Mouse (Mus musculus) embryonic facial prominence, embryonic 13.5 days (tissue): ENCODE data around the gene Nsmf. TPM values are rescaled to one million over a fixed set of nuclear protein-coding genes. Genes with fewer than 3 reads are reported as not detected.

ENCODE experiments used
- ATAC-seq: fragments of 200-750 bp; cut with Nextera tagmentation; 2 replicates; pipeline ENCODE4 v1.8.0; 2017; ENCODE audit warnings: low read depth; ENCODE audit not compliant: insufficient number of reproducible peaks, insufficient read depth, low FRiP score, low TSS enrichment
- H3K27ac ChIP-seq: fragments of 300-500 bp; sonication (generic); 2 replicates; pipeline ENCODE4 v1.5.1; 2015; ENCODE audit warnings: moderate library complexity, mild to moderate bottlenecking, inconsistent platforms
- H3K27me3 ChIP-seq: fragments of 300-500 bp; sonication (generic); 2 replicates; pipeline ENCODE4 v1.6.1; 2015; ENCODE audit warnings: mild to moderate bottlenecking, inconsistent platforms
- H3K36me3 ChIP-seq: fragments of 300-500 bp; sonication (generic); 2 replicates; pipeline ENCODE4 v1.6.1; 2015; ENCODE audit warnings: mild to moderate bottlenecking, inconsistent platforms
- H3K4me1 ChIP-seq: fragments of 300-500 bp; sonication (generic); 2 replicates; pipeline ENCODE4 v1.6.1; 2015; ENCODE audit warnings: inconsistent platforms
- H3K4me2 ChIP-seq: fragments of 300-500 bp; sonication (generic); 2 replicates; pipeline ENCODE4 v1.6.1; 2015; ENCODE audit warnings: moderate library complexity, mild to moderate bottlenecking, inconsistent platforms
- H3K4me3 ChIP-seq: fragments of 300-500 bp; sonication (generic); 2 replicates; pipeline ENCODE4 v1.5.1; 2015; ENCODE audit warnings: mild to moderate bottlenecking, inconsistent platforms
- H3K9ac ChIP-seq: fragments of 300-500 bp; sonication (generic); 2 replicates; pipeline ENCODE4 v1.6.1; 2015; ENCODE audit warnings: mild to moderate bottlenecking, inconsistent platforms
- H3K9me3 ChIP-seq: fragments of 300-500 bp; sonication (generic); 2 replicates; pipeline ENCODE4 v1.6.1; 2016; ENCODE audit warnings: inconsistent platforms
- WGBS: fragments of 180-500 bp; shearing (Covaris S2); methylation state at CpG from one replicate; pipeline ENCODE4 v1.1.7; 2015; ENCODE audit warnings: mixed read lengths; 5-methylcytosine and 5-hydroxymethylcytosine counted together
- polyA plus RNA-seq: library from polyadenylated mRNA; unstranded; fragments of >200 nt; fragmentation: Nextera tagmentation; extraction: Ambion mirVana; gene quantifications from 2 replicates; pipeline ENCODE4 v1.2.1, GENCODE M21; 2015

Gene Nsmf
- polyA plus RNA-seq: 82.5 and 87.4 TPM in 2 replicates

DNA sequence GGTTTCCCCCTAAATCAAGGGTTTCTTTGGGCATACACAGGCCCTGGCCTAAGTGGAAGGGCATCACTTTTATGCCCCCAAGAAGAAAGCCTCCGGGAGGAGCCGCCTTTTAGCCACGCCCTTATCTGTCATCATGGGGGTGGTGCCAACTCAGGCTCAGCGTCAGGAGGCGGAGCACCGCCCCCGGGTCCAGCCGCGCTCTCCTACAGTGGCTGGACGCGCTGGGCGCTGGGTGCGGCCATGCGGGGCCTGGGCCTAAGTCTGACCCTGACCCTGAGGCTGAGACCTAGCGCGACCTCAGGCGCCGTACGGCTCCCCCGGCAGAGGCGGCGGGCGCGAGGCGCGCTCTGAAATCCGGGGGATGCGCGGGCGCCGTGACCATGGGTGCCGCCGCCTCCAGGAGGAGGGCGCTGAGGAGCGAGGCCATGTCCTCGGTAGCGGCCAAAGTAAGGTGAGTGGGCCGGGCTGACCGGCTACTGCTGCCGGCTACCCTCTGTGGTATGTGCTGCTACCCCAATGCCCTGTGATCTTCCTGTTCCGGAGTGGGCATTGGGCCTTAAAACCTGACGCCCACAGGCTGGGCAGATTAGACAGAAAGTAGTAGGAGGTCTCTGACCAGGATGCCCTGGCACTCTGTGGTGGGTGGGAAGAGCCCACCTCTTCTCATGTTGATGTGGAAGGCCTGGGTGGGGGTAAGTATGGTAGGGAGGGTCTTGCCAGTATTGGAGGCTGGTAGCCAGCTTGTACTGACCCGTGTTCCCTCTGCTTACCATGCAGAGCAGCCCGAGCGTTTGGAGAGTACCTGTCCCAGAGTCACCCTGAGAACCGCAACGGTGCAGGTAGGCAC, at the start of gene Nsmf:
Gene Nsmf, plus strand, starts transcription at position 135 of the 847 bp plus-strand sequence.
- peaks cover 16% of the 10 kb centered on the region for H3K4me1 ChIP-seq
- no peaks in the 10 kb centered on the region for H3K27me3 ChIP-seq
- H3K9ac ChIP-seq: peak within 1 kb of the TSS; percentile 92
- no peak within 1 kb of the TSS for H3K27ac ChIP-seq
- peak within 1 kb of the TSS; percentile 87 for H3K4me3 ChIP-seq
- H3K9me3 ChIP-seq: no peaks in the 10 kb centered on the region
- peaks cover 39% of the 10 kb centered on the region for H3K36me3 ChIP-seq
- ATAC-seq: peak; percentile 70
- H3K4me2 ChIP-seq: peak within 1 kb of the TSS; percentile 91
- WGBS: 3% methylated on average over 47 of the region's 47 CpGs

DNA sequence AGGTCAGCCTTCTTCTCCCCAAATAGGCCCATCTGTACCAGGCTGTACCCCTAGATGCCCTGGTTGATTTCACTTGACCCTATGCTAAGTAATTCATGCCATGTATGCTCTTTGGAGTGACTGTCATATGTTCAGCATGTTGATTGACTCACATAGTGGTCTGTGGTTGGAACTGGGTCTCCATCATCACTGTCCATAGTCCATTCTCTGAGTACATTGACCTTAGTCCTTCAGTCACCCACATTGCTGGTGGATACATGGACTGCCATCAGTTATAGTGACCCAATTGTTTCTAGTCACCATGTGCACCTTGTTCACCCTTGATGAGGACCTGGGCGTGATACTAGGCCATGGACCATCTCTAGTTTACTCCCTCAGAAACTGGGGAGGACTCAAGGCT, 47.4 kb upstream of the Nsmf start:
- no peak overlapping the region for H3K4me2 ChIP-seq
- H3K36me3 ChIP-seq: peaks cover 5% of the 10 kb centered on the region; the same call in 1 of the 2 replicates
- no peak overlapping the region for H3K27ac ChIP-seq
- no peak for ATAC-seq
- no peak overlapping the region for H3K9ac ChIP-seq
- H3K27me3 ChIP-seq: no peaks in the 10 kb centered on the region
- H3K9me3 ChIP-seq: no peaks in the 10 kb centered on the region
- 89% methylated on average over 1 of the region's 1 CpGs for WGBS
- H3K4me1 ChIP-seq: no peaks in the 10 kb centered on the region
- H3K4me3 ChIP-seq: no peak overlapping the region

DNA sequence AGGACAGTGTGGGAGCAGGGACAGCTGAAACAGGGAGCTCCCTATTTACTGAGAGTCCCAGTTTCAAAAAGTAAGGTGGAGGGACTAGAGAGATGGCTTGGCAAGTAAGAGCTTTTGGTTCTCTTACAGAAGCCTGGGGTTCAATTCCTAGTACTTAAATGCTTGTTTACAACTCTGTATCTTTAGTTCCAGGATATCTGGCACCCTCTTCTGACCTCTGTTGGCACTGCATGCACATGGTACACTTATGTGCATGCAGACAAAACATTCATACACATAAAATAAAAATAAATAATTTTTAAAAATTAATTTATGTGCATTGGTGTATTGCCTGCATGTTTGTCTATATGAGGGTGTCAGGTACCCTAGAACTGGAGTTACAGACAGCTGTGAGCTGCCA, 45.9 kb upstream of the Nsmf start:
- H3K9me3 ChIP-seq: no peaks in the 10 kb centered on the region
- H3K27me3 ChIP-seq: no peaks in the 10 kb centered on the region
- H3K27ac ChIP-seq: no peak overlapping the region
- H3K4me1 ChIP-seq: no peaks in the 10 kb centered on the region
- H3K36me3 ChIP-seq: peaks cover under 1% of the 10 kb centered on the region; the same call in 1 of the 2 replicates
- ATAC-seq: no peak
- H3K4me2 ChIP-seq: no peak overlapping the region
- no peak overlapping the region for H3K4me3 ChIP-seq
- no peak overlapping the region for H3K9ac ChIP-seq

DNA sequence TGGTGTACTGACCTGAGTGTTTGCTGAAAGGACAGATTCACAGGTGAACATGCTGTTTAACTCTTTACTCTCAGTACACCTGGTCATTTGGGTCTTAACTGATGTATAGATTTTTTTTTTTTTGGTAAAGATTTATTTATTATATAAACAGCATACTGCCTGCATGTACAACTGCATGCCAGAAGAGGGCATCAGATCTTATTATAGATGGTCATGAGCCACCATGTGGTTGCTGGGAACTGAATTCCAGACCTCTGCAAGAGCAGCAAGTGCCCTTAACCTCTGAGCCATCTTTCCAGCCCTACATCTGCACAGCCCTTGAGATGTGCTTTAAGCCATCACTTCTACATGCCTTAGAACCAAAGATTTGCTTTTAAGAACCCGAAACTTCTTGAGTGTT, 31.5 kb upstream of the Nsmf start:
- 91% methylated on average over 1 of the region's 1 CpGs for WGBS
- H3K9ac ChIP-seq: no peak overlapping the region
- ATAC-seq: no peak

DNA sequence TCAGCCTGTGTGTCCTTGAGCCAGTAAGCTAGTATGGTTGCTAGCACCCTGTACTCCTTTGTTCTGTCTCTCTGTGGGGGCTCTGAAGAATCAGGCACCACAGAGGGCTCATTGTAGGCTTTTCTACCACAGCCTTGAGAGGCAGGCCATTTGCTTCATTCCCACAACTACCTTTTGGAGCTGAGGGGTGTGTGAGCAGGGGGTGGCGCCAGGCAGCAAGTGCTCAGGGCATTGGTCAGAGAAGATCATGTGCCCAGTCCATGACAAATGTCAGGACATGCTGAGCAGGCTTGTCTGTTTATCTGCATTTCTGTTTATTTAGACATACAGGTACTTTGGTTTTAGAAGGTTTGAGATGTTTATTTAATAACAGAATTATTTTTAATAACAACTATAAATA, 29.0 kb upstream of the Nsmf start:
- Histone ChIP-seq H3K27ac (no peak overlapping the region), H3K27me3 (no peaks in the 10 kb centered on the region)
- 75% methylated on average over 1 of the region's 1 CpGs for WGBS

More for the DNA sequence above, 31.5 kb upstream of the Nsmf start:
- H3K4me3 ChIP-seq: no peak overlapping the region
- no peaks in the 10 kb centered on the region for H3K27me3 ChIP-seq
- H3K4me2 ChIP-seq: no peak overlapping the region
- no peaks in the 10 kb centered on the region for H3K9me3 ChIP-seq
- H3K36me3 ChIP-seq: peaks cover 4% of the 10 kb centered on the region; the same call in 1 of the 2 replicates
- H3K27ac ChIP-seq: no peak overlapping the region
- no peaks in the 10 kb centered on the region for H3K4me1 ChIP-seq

DNA sequence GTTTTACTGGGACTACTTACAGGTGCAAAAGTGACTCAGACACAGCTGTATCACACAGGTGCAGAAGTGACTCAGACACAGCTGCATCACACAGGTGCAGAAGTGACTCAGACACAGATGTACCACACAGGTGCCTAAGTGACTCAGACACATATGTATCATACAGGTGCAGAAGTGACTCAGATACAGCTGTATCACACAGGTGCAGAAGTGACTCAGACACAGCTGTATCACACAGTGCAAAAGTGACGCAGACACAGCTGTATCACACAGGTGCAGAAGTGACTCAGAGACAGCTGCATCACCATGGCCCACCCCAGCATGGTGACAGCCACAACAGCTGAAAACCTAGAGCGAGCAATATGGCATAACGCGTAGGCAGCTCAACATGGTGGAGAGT, 19.2 kb upstream of the Nsmf start:
- Histone ChIP-seq H3K4me1 (no peaks in the 10 kb centered on the region), H3K4me2 (no peak overlapping the region), H3K9me3 (no peaks in the 10 kb centered on the region), H3K4me3 (no peak overlapping the region), H3K36me3 (no peaks in the 10 kb centered on the region), H3K27ac (no peak overlapping the region), H3K9ac (no peak overlapping the region), H3K27me3 (no peaks in the 10 kb centered on the region)
- ATAC-seq: no peak
- WGBS: 94% methylated on average over 4 of the region's 4 CpGs

More for the DNA sequence above, 29.0 kb upstream of the Nsmf start:
- Histone ChIP-seq H3K4me1 (no peaks in the 10 kb centered on the region), H3K9ac (no peak overlapping the region), H3K36me3 (peaks cover under 1% of the 10 kb centered on the region; the same call in 1 of the 2 replicates), H3K4me2 (no peak overlapping the region), H3K4me3 (no peak overlapping the region), H3K9me3 (no peaks in the 10 kb centered on the region)
- no peak for ATAC-seq

DNA sequence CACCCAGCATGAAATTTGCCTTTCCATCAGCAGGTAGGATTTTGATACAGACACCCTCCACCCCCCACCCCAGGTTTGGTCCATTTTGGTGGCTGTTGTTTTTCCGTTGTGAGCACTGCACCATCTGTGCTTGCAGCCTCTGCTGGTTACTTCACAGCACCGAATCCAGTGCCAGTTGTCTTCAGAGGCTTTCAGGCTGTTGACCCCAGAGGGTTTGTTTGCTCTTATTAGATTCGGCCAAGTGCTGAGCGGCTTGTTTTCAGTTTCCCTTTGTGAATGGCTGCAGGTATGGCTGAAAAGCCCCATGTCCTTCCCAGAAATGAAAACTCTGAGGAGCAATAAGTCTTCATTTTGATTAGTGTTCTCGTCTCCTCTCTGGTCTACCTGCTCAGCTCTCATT, 14.1 kb upstream of the Nsmf start:
- no peak for ATAC-seq
- Histone ChIP-seq H3K36me3 (0 out of 2 replicates have a peak, but pooled peaks cover 3% of the 10 kb centered on the region), H3K27ac (no peak overlapping the region), H3K4me2 (no peak overlapping the region), H3K4me1 (no peaks in the 10 kb centered on the region), H3K9me3 (no peaks in the 10 kb centered on the region), H3K27me3 (no peaks in the 10 kb centered on the region), H3K4me3 (no peak overlapping the region), H3K9ac (no peak overlapping the region)
- 89% methylated on average over 5 of the region's 5 CpGs for WGBS

DNA sequence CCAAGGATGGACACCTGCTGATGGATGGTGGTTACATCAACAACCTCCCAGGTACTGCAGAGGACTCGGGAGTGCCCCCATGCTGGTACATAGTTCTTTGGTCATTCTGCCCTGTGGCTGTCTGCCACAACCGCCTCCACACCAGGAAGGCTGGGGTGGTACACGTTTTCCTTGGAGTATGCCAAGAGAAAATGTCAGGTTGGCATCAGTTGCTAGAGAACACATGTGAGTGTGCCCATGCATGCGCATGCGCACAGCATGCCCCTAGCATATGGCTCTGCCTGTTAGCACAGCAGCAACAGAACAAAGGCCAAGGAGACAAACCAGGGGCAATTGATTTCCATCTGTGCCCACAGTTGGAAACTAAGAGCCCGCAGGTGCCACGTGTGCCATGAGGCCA, 3.2 kb upstream of the Nsmf start:
- WGBS: 84% methylated on average over 7 of the region's 7 CpGs
- ATAC-seq: no peak
- Histone ChIP-seq H3K9me3 (no peaks in the 10 kb centered on the region), H3K9ac (no peak overlapping the region), H3K27me3 (no peaks in the 10 kb centered on the region), H3K4me1 (peaks cover 14% of the 10 kb centered on the region), H3K36me3 (peaks cover 10% of the 10 kb centered on the region), H3K4me2 (no peak overlapping the region), H3K27ac (no peak overlapping the region), H3K4me3 (no peak overlapping the region)

DNA sequence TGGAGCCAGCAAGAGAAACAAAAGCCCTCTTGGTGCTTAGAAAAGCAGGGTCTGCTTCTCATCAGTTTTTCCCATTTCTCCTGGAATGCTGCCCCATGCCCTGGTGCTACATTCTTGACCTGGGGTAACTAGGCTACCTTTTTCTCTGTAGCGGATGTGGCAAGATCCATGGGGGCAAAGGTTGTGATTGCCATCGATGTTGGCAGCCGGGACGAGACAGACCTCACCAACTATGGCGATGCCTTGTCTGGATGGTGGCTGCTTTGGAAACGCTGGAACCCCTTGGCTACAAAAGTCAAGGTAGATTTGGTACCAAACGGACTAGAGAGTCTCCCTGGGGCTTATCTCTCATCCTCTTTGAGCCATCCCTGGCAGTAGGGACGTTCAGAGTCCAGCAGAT, 2.7 kb upstream of the Nsmf start:
- ATAC-seq: no peak
- peaks cover 15% of the 10 kb centered on the region for H3K36me3 ChIP-seq
- H3K4me2 ChIP-seq: no peak overlapping the region
- H3K4me3 ChIP-seq: no peak overlapping the region
- peaks cover 16% of the 10 kb centered on the region for H3K4me1 ChIP-seq
- WGBS: 87% methylated on average over 8 of the region's 8 CpGs
- H3K9ac ChIP-seq: no peak overlapping the region
- H3K27ac ChIP-seq: no peak overlapping the region
- no peaks in the 10 kb centered on the region for H3K9me3 ChIP-seq
- H3K27me3 ChIP-seq: no peaks in the 10 kb centered on the region

DNA sequence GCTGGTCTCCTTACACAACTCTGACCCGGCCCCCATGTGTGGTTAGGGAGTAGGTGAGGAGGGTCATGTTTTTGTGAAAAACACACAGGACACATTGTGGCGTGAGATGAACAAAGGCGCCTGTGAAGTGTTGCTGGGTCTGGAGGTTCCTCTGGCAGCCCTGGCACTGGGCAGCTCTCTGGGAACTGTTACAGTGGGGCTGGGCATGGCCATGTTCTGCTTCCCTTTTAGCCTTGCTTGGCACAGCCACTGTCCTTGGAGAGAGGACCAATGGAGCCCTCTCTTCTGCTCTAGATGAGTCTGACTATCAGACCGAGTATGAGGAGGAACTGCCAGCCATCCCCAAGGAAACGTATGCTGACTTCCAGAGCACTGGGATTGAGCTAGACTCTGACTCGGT, 1.1 kb upstream of the Nsmf start:
- 91% methylated on average over 6 of the region's 6 CpGs for WGBS
- Histone ChIP-seq H3K27me3 (no peaks in the 10 kb centered on the region), H3K9ac (no peak overlapping the region), H3K4me3 (no peak overlapping the region), H3K27ac (no peak overlapping the region), H3K4me2 (no peak overlapping the region), H3K36me3 (peaks cover 28% of the 10 kb centered on the region), H3K4me1 (peaks cover 16% of the 10 kb centered on the region), H3K9me3 (no peaks in the 10 kb centered on the region)
- ATAC-seq: no peak

DNA sequence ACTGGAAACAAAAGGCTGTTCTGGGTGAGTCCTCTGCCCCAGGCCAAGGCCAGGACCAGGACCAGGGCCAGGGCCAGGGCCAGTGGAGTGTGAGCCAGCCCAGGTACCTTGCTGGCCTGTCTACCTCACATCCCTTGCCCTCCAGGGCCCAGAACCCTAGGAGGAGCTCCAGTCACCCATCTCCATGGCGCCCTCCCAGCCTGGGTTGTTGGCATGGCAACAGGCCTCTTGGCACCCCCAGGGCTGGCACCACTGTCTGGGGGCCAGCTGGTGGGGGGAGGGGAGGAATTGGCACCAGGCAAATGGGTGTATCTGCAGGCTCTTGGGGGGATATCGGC, 882 bp downstream of the Nsmf start:
- Histone ChIP-seq H3K9ac (peak overlapping the region; percentile 92), H3K9me3 (no peaks in the 10 kb centered on the region), H3K4me3 (peak overlapping the region; percentile 87), H3K27ac (no peak overlapping the region), H3K4me1 (peaks cover 16% of the 10 kb centered on the region), H3K36me3 (peaks cover 45% of the 10 kb centered on the region), H3K4me2 (peak overlapping the region; percentile 91), H3K27me3 (no peaks in the 10 kb centered on the region)
- WGBS: 62% methylated on average over 2 of the region's 2 CpGs
- no peak for ATAC-seq

DNA sequence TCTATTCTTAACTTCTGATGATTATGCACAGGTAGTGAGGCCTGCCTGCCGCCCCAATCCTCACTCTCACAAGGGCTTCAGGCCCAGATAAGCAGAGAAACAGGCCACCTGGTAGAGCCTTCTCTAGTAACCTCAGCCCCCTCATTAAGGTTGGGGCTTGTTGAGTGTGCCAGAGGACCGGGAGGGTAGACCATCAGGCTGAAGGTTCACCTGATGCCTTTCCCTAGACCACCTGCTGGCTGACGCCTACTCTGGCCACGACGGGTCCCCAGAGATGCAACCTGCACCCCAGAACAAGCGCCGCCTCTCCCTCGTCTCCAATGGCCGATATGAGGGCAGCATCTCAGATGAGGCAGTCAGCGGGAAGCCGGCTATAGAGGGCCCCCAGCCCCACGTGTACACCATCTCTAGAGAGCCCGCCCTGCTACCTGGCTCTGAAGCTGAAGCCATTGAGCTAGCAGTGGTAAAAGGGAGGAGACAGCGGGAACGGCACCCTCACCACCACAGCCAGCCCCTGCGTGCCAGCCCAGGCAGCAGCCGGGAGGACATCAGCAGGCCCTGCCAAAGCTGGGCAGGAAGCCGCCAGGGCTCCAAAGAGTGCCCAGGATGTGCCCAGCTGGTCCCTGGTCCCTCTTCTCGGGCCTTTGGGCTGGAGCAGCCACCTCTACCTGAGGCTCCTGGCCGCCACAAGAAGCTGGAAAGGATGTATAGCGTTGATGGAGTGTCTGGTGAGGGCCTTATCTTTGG, 1.4 kb downstream of the Nsmf start:
- 87% methylated on average over 21 of the region's 21 CpGs for WGBS
- Histone ChIP-seq H3K4me1 (peaks cover 16% of the 10 kb centered on the region), H3K4me2 (peak overlapping the region; percentile 91), H3K4me3 (peak overlapping the region; percentile 87), H3K27ac (no peak overlapping the region), H3K9me3 (no peaks in the 10 kb centered on the region), H3K36me3 (peaks cover 50% of the 10 kb centered on the region), H3K9ac (peak overlapping the region; percentile 92), H3K27me3 (no peaks in the 10 kb centered on the region)
- no peak for ATAC-seq
